Mouse (Mus musculus) left cerebral cortex, adult 6 months (tissue): ENCODE results near the gene Lrrn1. TPM values are rescaled to one million over a fixed set of nuclear protein-coding genes. Genes with fewer than 3 reads are reported as not detected.

Experiments used
- long read RNA-seq, 2 experiments: library from polyadenylated mRNA; unstranded; transcript quantifications; one replicate each; pipeline ENCODE4 v2.0.0; 2019 to 2020
- polyA plus RNA-seq: library from polyadenylated mRNA; unstranded; fragments of <200 nt; fragmentation: Nextera tagmentation; gene quantifications from 2 replicates; pipeline ENCODE4 v1.2.3, GENCODE M21; 2021

Gene Lrrn1
- polyA plus RNA-seq, result 15.9 and 18.6 TPM in 2 replicates
- long read RNA-seq, experiment 1, transcript Lrrn1-201 (2 exons, 3,700 nt), result major isoform, 40 of 51 reads
- long read RNA-seq, experiment 1, partial matches to known transcripts, result 11 of 51 reads
- long read RNA-seq, experiment 1, other reads (novel, unspliced or antisense), result 0 of 51 reads
- long read RNA-seq, experiment 2, transcript Lrrn1-201 (2 exons, 3,700 nt), result major isoform, 6 of 22 reads
- long read RNA-seq, experiment 2, partial matches to known transcripts, result 16 of 22 reads
- long read RNA-seq, experiment 2, other reads (novel, unspliced or antisense), result 0 of 22 reads

GRCm38 (mm10) chr6:107528877-107529864 lies at the start of gene Lrrn1:
TSS of gene Lrrn1 (plus strand) at chr6:107529768.

